Mouse (Mus musculus) midbrain, embryonic 15.5 days (tissue): ENCODE results near the gene Tram2. TPM values are rescaled to one million over a fixed set of nuclear protein-coding genes. Genes with fewer than 3 reads are reported as not detected.

ENCODE experiments used
- ATAC-seq: fragments of 200-750 bp; cut with Nextera tagmentation; replicated peaks from 2 replicates; pipeline ENCODE4 v1.8.0; 2017; ENCODE audit warnings: moderate TSS enrichment
- H3K27ac ChIP-seq: fragments of 300-500 bp; sonication (generic); 2 replicates; pipeline ENCODE4 v1.5.1; 2015; ENCODE audit warnings: mild to moderate bottlenecking, inconsistent platforms
- H3K27me3 ChIP-seq: fragments of 300-500 bp; sonication (generic); replicated peaks from 2 replicates; pipeline ENCODE4 v1.6.1; 2015; ENCODE audit warnings: inconsistent platforms
- H3K36me3 ChIP-seq: fragments of 300-500 bp; sonication (generic); replicated peaks from 2 replicates; pipeline ENCODE4 v1.6.1; 2015; ENCODE audit warnings: inconsistent platforms
- H3K4me1 ChIP-seq: fragments of 300-500 bp; sonication (generic); 2 replicates; pipeline ENCODE4 v1.6.1; 2015; ENCODE audit warnings: inconsistent platforms
- H3K4me2 ChIP-seq: fragments of 300-500 bp; sonication (generic); 2 replicates; pipeline ENCODE4 v1.6.1; 2015; ENCODE audit warnings: inconsistent platforms, mild to moderate bottlenecking, moderate library complexity
- H3K4me3 ChIP-seq: fragments of 300-500 bp; sonication (generic); 2 replicates; pipeline ENCODE4 v1.5.1; 2015; ENCODE audit warnings: mild to moderate bottlenecking, inconsistent platforms
- H3K9ac ChIP-seq: fragments of 300-500 bp; sonication (generic); 2 replicates; pipeline ENCODE4 v1.6.1; 2015; ENCODE audit warnings: mild to moderate bottlenecking, inconsistent platforms
- H3K9me3 ChIP-seq: fragments of 300-500 bp; sonication (generic); 2 replicates; pipeline ENCODE4 v1.6.1; 2016; ENCODE audit warnings: inconsistent platforms
- WGBS: fragments of 180-500 bp; shearing (Covaris S2); methylation state at CpG from one replicate; pipeline ENCODE4 v1.1.7; 2015; ENCODE audit warnings: mixed read lengths; 5-methylcytosine and 5-hydroxymethylcytosine counted together
- polyA plus RNA-seq: library from polyadenylated mRNA; unstranded; fragments of >200 nt; fragmentation: Nextera tagmentation; extraction: Ambion mirVana; gene quantifications from 2 replicates; pipeline ENCODE4 v1.2.1, GENCODE M21; 2015

Gene Tram2
- polyA plus RNA-seq, 1 experiment from 2014 or later: 2.1 TPM

DNA sequence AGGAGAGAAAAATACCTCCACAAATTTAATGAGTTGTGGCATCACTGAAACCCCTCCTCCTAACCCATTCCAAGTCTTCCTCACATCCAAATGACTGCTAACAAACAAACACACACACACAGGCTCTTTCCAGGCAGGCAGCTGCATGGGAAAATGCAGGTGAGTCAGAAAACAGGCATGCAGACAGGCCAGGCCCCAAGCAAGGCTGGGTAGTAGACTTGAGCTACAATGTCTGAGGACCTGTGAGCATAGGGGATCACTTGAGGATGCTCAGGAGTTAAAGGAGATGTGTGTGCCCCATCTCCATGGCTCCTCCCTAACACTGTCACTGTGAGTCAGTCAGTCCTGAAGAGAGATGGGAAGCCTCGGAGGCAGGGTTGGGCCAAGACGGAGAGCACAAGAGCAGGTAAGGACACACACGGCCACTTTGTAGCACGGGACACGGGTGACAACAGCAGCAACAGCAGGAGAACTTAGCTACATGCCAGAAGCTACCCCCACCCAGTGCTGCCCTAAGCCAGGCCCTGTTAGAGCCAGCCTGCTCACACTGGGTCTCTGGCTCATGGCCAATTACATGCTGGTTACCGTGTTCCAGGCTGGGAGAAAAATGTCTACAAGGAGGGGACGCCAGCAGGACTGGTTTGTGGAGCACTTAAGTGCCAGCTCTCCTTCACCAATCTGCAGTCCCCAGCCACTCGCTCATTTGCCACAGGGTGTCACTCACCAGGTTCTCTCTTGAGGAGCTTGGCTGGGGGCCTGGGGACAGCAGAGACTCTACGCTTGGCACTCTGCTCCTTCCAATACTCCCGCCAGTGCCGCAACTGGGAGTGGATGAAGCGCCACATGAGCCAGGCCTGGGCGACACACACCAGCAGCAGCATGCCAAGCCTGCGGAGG lies 76.5 kb downstream of the Tram2 start:
- WGBS: 90% methylated on average over 14 of the region's 14 CpGs
- Histone ChIP-seq H3K36me3 (no peaks in the 10 kb centered on the region), H3K9ac (no peak overlapping the region), H3K4me1 (no peaks in the 10 kb centered on the region), H3K4me3 (no peak overlapping the region), H3K27ac (no peak overlapping the region), H3K9me3 (no peaks in the 10 kb centered on the region), H3K4me2 (no peak overlapping the region), H3K27me3 (no peaks in the 10 kb centered on the region)
- ATAC-seq: peak; percentile 51; the same call in 1 of the 2 replicates

DNA sequence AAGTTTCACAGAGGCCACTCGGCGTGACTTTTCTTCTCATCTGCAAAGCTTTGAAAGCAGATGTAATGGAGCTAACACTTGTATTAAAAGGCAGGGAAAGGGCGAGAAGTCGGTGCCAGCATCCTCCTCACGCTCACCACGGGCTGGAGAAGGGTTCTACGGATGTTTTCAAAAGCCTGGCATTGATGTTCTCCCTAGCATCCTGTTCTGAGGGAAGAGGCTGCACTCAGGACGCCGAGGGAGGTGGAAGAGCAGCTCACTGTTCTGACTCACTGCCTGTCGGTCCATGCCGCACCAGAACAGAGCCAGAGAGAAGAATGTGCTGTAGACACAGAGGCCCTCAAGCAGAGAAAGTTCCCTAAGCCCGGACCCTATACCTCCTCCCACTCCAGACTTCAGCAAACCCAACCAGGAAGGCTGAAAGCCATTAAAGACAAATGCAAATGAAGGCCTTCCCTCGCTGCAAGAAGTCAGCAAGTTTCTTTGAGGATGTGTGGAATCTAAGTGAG lies 81.1 kb downstream of the Tram2 start:
- H3K4me1 ChIP-seq: no peaks in the 10 kb centered on the region
- H3K4me3 ChIP-seq: no peak overlapping the region
- no peak overlapping the region for H3K4me2 ChIP-seq
- H3K27me3 ChIP-seq: no peaks in the 10 kb centered on the region
- H3K9me3 ChIP-seq: no peaks in the 10 kb centered on the region
- no peaks in the 10 kb centered on the region for H3K36me3 ChIP-seq
- no peak overlapping the region for H3K27ac ChIP-seq
- ATAC-seq: no peak
- H3K9ac ChIP-seq: no peak overlapping the region
- WGBS: 48% methylated on average over 13 of the region's 13 CpGs

DNA sequence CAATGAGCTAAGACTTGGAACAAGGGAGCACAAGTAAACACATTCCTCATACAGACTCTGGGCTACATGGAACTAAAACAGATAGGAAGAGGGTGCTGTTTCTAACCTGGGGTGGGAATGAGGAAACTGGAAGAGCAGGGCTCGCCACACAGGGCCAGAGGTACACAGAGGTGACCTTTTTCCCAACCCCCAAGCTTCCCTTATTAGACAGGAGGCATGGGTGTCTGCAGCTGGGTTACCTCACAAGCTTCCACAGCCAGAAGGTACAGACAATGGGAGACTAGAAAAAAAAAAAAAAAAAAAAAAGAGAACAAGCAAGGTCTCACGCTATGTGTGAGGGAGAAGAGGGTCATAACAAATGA lies 81.7 kb downstream of the Tram2 start:
- Histone ChIP-seq H3K27me3 (no peaks in the 10 kb centered on the region), H3K36me3 (no peaks in the 10 kb centered on the region), H3K4me3 (no peak overlapping the region), H3K4me2 (no peak overlapping the region), H3K9me3 (no peaks in the 10 kb centered on the region), H3K9ac (no peak overlapping the region), H3K4me1 (no peaks in the 10 kb centered on the region), H3K27ac (no peak overlapping the region)
- 75% methylated on average over 2 of the region's 2 CpGs for WGBS
- ATAC-seq: 0 out of 2 replicates have a peak, but pooled peaks have one; percentile 31

GRCm38 (mm10) chr1:20996603-20997327 lies 82.3 kb downstream of the Tram2 start:
- no peaks in the 10 kb centered on the region for H3K36me3 ChIP-seq
- ATAC-seq: 0 out of 2 replicates have a peak, but pooled peaks have one; percentile 24
- H3K27ac ChIP-seq: no peak overlapping the region
- no peak overlapping the region for H3K4me2 ChIP-seq
- H3K9ac ChIP-seq: no peak overlapping the region
- no peaks in the 10 kb centered on the region for H3K9me3 ChIP-seq
- H3K4me1 ChIP-seq: no peaks in the 10 kb centered on the region
- H3K27me3 ChIP-seq: no peaks in the 10 kb centered on the region
- 54% methylated on average over 17 of the region's 17 CpGs for WGBS
- no peak overlapping the region for H3K4me3 ChIP-seq

DNA sequence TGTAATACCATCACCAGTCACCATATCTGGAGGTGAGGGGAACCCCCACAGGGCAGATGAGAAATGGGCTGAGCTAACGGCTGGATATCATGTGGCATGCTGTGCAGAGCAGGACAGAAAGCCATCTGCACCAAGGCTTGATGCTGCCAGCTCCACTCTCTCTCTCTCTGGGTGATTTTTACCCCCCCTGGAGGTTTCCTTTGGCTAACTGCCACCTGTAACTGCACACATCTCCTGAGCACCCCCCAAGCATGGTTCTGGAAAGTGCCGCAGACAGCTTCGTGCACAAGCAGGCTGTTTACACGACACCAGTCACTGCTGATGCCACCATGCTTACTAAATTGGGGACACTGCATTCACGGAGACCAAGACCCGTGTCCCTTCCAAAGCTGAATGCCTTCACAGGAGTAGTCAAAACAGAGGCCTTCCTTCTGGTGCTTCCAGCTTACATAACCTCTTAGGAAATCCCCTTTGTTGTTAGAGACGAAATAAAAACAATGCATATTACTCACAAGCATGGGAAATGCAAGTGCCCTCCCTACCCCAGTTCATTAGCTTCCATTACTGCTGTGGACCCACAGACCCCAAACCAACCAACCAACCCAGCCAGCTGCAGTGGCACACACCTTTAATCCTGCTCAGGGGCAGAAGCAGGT lies 83.6 kb downstream of the Tram2 start:
- no peaks in the 10 kb centered on the region for H3K36me3 ChIP-seq
- no peak for ATAC-seq
- no peaks in the 10 kb centered on the region for H3K27me3 ChIP-seq
- H3K27ac ChIP-seq: no peak overlapping the region
- WGBS: 61% methylated on average over 7 of the region's 7 CpGs
- H3K4me2 ChIP-seq: no peak overlapping the region
- H3K9me3 ChIP-seq: no peaks in the 10 kb centered on the region
- H3K4me3 ChIP-seq: no peak overlapping the region
- H3K9ac ChIP-seq: no peak overlapping the region
- H3K4me1 ChIP-seq: no peaks in the 10 kb centered on the region

- Histone ChIP-seq H3K27ac (no peak overlapping the region), H3K9me3 (no peaks in the 10 kb centered on the region), H3K4me1 (no peaks in the 10 kb centered on the region), H3K4me3 (no peak overlapping the region), H3K36me3 (no peaks in the 10 kb centered on the region), H3K27me3 (no peaks in the 10 kb centered on the region), H3K9ac (no peak overlapping the region), H3K4me2 (no peak overlapping the region)
- no peak for ATAC-seq
- 89% methylated on average over 5 of the region's 5 CpGs for WGBS
Measured at GRCm38 (mm10) chr1:20994338-20994737, 84.7 kb downstream of the Tram2 start.

DNA sequence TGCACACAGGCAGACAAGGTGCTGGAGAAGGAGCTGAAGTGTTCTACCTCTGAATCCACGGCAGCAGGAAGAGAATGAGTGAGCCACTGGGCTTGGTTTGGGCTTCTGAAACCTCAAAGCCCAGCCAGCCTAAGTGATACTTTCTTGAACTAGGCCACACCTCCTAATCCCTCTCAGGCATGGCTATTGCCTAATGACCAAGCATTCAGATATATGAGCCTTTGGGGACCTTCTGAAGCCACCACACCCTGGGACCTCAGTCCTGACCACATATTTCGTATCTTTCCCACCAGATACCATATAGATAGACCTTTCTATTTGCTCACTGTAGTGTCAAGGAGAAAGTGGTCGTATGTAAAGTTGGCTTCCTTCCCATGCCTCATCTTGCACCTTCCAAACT lies 85.3 kb downstream of the Tram2 start:
- no peak overlapping the region for H3K4me2 ChIP-seq
- H3K9me3 ChIP-seq: no peaks in the 10 kb centered on the region
- no peak for ATAC-seq
- no peak overlapping the region for H3K27ac ChIP-seq
- no peaks in the 10 kb centered on the region for H3K4me1 ChIP-seq
- no peaks in the 10 kb centered on the region for H3K36me3 ChIP-seq
- no peak overlapping the region for H3K9ac ChIP-seq
- no peaks in the 10 kb centered on the region for H3K27me3 ChIP-seq
- H3K4me3 ChIP-seq: no peak overlapping the region
- WGBS: 81% methylated on average over 3 of the region's 3 CpGs

DNA sequence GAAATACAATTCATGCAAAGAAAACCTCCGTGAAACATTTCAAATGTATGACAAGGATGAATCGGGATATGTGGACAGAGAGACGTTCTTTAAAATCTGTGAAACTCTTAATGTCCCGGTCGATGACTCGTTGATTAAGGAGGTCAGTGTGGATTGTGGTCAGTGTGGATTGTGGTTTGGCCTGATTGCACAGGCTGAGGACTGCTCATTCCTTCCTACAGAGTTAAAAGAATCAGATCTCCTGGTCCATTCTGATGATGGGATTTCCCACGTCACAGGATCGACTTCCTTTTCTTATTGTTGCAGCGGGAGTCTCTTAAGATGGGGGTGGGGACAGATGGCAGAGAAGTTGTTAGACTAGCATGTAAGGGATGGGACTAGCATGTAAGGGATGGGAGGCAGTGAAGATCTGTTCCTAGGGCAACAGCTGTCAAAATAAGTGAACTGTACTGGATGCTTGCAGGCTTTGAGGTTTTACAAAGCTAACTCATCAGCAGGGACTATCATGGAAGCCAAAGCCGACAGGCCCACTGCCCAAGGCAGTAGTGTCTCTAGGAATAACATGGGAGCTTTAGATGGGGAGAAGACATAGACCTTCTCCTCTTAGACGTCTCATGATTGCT lies 89.5 kb downstream of the Tram2 start:
- 93% methylated on average over 11 of the region's 11 CpGs for WGBS

GRCm38 (mm10) chr1:20986378-20987056 lies 92.5 kb downstream of the Tram2 start:
- Histone ChIP-seq H3K4me2 (no peak overlapping the region), H3K9me3 (no peaks in the 10 kb centered on the region), H3K36me3 (no peaks in the 10 kb centered on the region), H3K4me1 (no peaks in the 10 kb centered on the region), H3K9ac (no peak overlapping the region), H3K4me3 (no peak overlapping the region), H3K27ac (no peak overlapping the region), H3K27me3 (no peaks in the 10 kb centered on the region)
- 73% methylated on average over 10 of the region's 10 CpGs for WGBS
- no peak for ATAC-seq

More for the DNA sequence above, 89.5 kb downstream of the Tram2 start:
- Histone ChIP-seq H3K4me2 (no peak overlapping the region), H3K4me1 (no peaks in the 10 kb centered on the region), H3K4me3 (no peak overlapping the region), H3K36me3 (no peaks in the 10 kb centered on the region), H3K9ac (no peak overlapping the region), H3K9me3 (no peaks in the 10 kb centered on the region), H3K27ac (no peak overlapping the region), H3K27me3 (no peaks in the 10 kb centered on the region)
- no peak for ATAC-seq

GRCm38 (mm10) chr1:20984582-20984981 lies 94.4 kb downstream of the Tram2 start:
- peak; percentile 19; the same call in 1 of the 2 replicates for ATAC-seq
- Histone ChIP-seq H3K27me3 (no peaks in the 10 kb centered on the region), H3K36me3 (no peaks in the 10 kb centered on the region), H3K4me1 (no peaks in the 10 kb centered on the region), H3K9ac (no peak overlapping the region), H3K4me3 (no peak overlapping the region), H3K4me2 (no peak overlapping the region), H3K27ac (no peak overlapping the region), H3K9me3 (no peaks in the 10 kb centered on the region)
- 47% methylated on average over 4 of the region's 4 CpGs for WGBS

DNA sequence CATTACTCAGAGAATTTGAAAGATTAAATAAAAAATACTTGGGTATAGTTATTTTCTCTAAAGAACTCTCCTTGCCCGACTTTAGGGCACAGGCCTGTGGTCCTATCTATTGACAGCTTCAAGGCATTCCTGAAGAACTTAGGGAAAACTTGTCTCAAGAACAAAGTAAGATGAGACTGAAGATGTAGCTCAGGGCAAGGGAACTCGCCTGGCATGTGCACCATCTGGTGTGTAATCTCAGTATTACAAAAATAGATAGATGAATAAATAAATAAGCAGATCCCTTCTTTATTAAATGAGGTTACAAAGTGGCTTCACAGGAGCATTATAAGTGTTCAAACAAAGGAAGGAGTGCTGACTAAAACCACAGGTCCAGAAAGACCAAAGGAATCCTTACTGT lies 94.9 kb downstream of the Tram2 start:
- Histone ChIP-seq H3K27ac (no peak overlapping the region), H3K4me3 (no peak overlapping the region), H3K4me2 (no peak overlapping the region), H3K9ac (no peak overlapping the region), H3K9me3 (no peaks in the 10 kb centered on the region), H3K36me3 (no peaks in the 10 kb centered on the region), H3K4me1 (no peaks in the 10 kb centered on the region), H3K27me3 (no peaks in the 10 kb centered on the region)
- no peak for ATAC-seq
- WGBS: 58% methylated on average over 2 of the region's 2 CpGs
